Mouse (Mus musculus) limb, embryonic 15.5 days (tissue): ENCODE data around the gene Mybpc2. TPM values are rescaled to one million over a fixed set of nuclear protein-coding genes. Genes with fewer than 3 reads are reported as not detected.
A peak's percentile ranks its signal among the peaks of the same experiment; 100 is the strongest.

ENCODE experiments used
- ATAC-seq: fragments of 200-750 bp; cut with Nextera tagmentation; 2 replicates; pipeline ENCODE4 v1.8.0; 2017; ENCODE audit warnings: low read depth, moderate TSS enrichment; ENCODE audit not compliant: insufficient number of reproducible peaks, low FRiP score, low TSS enrichment
- H3K27ac ChIP-seq: fragments of 300-500 bp; sonication (generic); 2 replicates; pipeline ENCODE4 v1.5.1; 2015; ENCODE audit warnings: moderate library complexity, mild to moderate bottlenecking, inconsistent platforms
- H3K27me3 ChIP-seq: fragments of 300-500 bp; sonication (generic); 2 replicates; pipeline ENCODE4 v1.6.1; 2015; ENCODE audit warnings: inconsistent platforms
- H3K36me3 ChIP-seq: fragments of 300-500 bp; sonication (generic); 2 replicates; pipeline ENCODE4 v1.6.1; 2015; ENCODE audit warnings: inconsistent platforms
- H3K4me1 ChIP-seq: fragments of 300-500 bp; sonication (generic); 2 replicates; pipeline ENCODE4 v1.6.1; 2015; ENCODE audit warnings: inconsistent platforms
- H3K4me2 ChIP-seq: fragments of 300-500 bp; sonication (generic); 2 replicates; pipeline ENCODE4 v1.6.1; 2015; ENCODE audit warnings: mild to moderate bottlenecking, inconsistent platforms
- H3K4me3 ChIP-seq: fragments of 300-500 bp; sonication (generic); 2 replicates; pipeline ENCODE4 v1.5.1; 2015; ENCODE audit warnings: mild to moderate bottlenecking, inconsistent platforms
- H3K9ac ChIP-seq: fragments of 300-500 bp; sonication (generic); 2 replicates; pipeline ENCODE4 v1.6.1; 2015; ENCODE audit warnings: inconsistent platforms
- H3K9me3 ChIP-seq: fragments of 300-500 bp; sonication (generic); 2 replicates; pipeline ENCODE4 v1.6.1; 2016; ENCODE audit warnings: inconsistent platforms
- WGBS: fragments of 180-500 bp; shearing (Covaris S2); methylation state at CpG from one replicate; pipeline ENCODE4 v1.1.7; 2015; 5-methylcytosine and 5-hydroxymethylcytosine counted together
- polyA plus RNA-seq: library from polyadenylated mRNA; unstranded; fragments of >200 nt; fragmentation: Nextera tagmentation; extraction: Ambion mirVana; gene quantifications from 2 replicates; pipeline ENCODE4 v1.2.1, GENCODE M21; 2015

Gene Mybpc2
- polyA plus RNA-seq, 1 experiment from 2014 or later, result 0.13 TPM

DNA sequence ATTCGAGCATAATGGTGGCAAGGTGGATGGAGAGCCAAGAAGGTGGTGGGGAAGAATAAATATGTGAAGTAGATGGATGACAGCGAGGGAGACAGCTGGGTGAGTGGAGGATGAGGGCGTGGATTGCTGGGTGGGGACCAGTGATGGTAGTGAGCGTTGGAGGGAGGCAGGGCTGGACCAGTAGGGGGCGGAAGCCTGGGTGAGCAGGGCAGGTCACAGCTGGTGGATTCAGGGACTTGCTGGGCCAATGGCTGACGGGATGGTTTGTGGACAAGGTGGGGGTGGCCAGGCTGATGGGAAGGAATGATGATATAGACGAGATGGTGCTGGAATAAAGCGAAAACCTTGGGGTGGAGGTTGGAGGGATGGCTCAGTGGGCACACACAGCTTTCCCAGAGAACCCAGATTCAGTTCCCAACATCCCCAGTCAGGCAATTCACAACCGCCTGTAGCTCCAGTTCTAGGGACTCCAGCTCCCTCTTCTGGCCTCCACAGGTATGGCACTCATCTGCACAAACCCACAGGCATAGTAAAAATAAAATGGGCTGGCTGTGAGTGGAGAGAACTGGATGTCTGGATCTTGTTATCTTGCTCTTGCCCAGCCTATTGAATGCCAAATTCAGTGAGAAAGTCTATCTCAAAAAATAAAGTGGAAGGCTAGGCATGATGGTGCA lies 5.1 kb downstream of the Mybpc2 start:
- Histone ChIP-seq H3K4me2 (no peak overlapping the region), H3K36me3 (no peaks in the 10 kb centered on the region), H3K4me1 (peaks cover 6% of the 10 kb centered on the region), H3K9ac (no peak overlapping the region), H3K9me3 (no peaks in the 10 kb centered on the region), H3K27me3 (peaks cover 39% of the 10 kb centered on the region), H3K27ac (no peak overlapping the region), H3K4me3 (no peak overlapping the region)
- ATAC-seq, result no peak
- 71% methylated on average over 9 of the region's 9 CpGs for WGBS

DNA sequence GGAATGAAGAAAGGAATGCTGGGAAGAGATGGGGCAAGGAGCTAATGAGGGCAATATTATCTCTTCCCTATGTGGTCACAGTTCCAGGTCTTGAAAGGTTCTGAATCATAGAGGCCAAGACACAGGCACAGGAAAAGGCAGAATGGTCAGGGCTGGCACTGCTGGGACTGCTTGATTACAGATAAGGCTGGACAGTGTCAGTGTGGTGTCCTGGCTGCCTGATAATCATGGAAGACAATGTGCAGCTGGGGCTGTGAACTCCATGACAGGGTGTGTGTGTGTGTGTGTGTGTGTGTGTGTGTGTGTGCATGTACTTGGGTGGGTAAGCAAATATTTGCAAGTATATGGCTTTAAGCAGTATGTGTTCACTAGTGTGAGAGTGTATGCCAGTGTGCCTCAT lies 17.0 kb downstream of the Mybpc2 start:
- Histone ChIP-seq H3K9ac (no peak overlapping the region), H3K9me3 (0 out of 2 replicates have a peak, but pooled peaks cover 3% of the 10 kb centered on the region), H3K4me1 (no peaks in the 10 kb centered on the region), H3K4me3 (no peak overlapping the region), H3K4me2 (no peak overlapping the region), H3K36me3 (no peaks in the 10 kb centered on the region), H3K27ac (no peak overlapping the region), H3K27me3 (peaks cover 17% of the 10 kb centered on the region)
- ATAC-seq, result no peak

GRCm38 (mm10) chr7:44501563-44502115 lies 22.8 kb downstream of the Mybpc2 start:
- Histone ChIP-seq H3K4me1 (peaks cover 10% of the 10 kb centered on the region; the same call in 1 of the 2 replicates), H3K27me3 (no peaks in the 10 kb centered on the region), H3K9ac (no peak overlapping the region), H3K4me2 (no peak overlapping the region), H3K36me3 (no peaks in the 10 kb centered on the region), H3K4me3 (no peak overlapping the region), H3K9me3 (no peaks in the 10 kb centered on the region), H3K27ac (no peak overlapping the region)
- ATAC-seq, result no peak
- 39% methylated on average over 5 of the region's 5 CpGs for WGBS

DNA sequence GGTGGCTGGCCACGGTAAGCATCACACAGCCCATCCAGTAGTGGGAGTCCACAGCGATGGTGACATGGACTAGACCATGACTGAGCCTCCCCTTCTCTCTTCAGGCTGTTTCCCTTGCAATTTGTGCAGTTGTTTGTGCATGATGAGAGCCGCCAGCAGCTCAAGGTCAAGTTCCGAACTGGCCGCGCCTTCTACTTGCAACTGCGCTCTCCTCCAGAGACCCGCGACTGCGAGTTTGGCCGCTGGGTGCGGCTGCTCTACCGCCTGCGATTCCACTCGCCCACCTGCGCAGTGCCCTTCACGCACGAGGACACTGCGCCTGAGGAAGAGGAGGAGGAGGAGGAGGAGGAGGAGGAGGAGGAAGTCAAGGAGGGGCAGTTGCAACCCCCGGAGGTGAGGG lies 24.4 kb downstream of the Mybpc2 start:
- Histone ChIP-seq H3K4me1 (peaks cover 18% of the 10 kb centered on the region), H3K9ac (no peak overlapping the region), H3K4me3 (no peak overlapping the region), H3K27ac (no peak overlapping the region), H3K27me3 (no peaks in the 10 kb centered on the region), H3K36me3 (no peaks in the 10 kb centered on the region), H3K9me3 (no peaks in the 10 kb centered on the region), H3K4me2 (no peak overlapping the region)
- ATAC-seq, result no peak
- WGBS, result 56% methylated on average over 20 of the region's 20 CpGs

DNA sequence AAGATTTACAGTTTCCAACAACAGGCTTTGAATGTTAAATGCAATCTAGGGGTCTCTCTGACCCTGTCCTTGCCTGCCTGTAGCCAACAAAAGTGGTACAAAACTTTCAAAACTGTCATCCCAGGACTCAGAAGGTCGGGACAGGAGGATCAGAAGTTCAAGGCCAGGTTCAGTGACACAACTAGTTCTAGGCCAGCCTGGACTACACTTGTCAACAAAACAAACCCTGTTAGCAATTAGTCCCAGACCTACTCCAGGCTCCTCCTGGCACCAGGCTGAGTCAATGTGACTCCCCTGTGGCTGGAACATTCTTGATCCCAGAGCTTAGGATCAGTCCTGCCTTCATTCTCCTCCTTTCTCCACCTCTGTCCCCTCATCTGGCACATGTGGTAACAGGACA lies 25.5 kb downstream of the Mybpc2 start:
- Histone ChIP-seq H3K36me3 (peaks cover 4% of the 10 kb centered on the region; the same call in 1 of the 2 replicates), H3K4me2 (no peak overlapping the region), H3K4me3 (no peak overlapping the region), H3K27ac (no peak overlapping the region), H3K9me3 (no peaks in the 10 kb centered on the region), H3K27me3 (no peaks in the 10 kb centered on the region), H3K4me1 (peaks cover 24% of the 10 kb centered on the region), H3K9ac (no peak overlapping the region)
- 64% methylated on average over 1 of the region's 1 CpGs for WGBS
- no peak for ATAC-seq

- Histone ChIP-seq H3K27ac (no peak overlapping the region; the same call in 1 of the 2 replicates), H3K27me3 (no peaks in the 10 kb centered on the region), H3K4me2 (peak overlapping the region; percentile 82), H3K36me3 (peaks cover 16% of the 10 kb centered on the region), H3K4me1 (peaks cover 24% of the 10 kb centered on the region), H3K9ac (no peak overlapping the region), H3K9me3 (no peaks in the 10 kb centered on the region), H3K4me3 (peak overlapping the region; percentile 58)
- ATAC-seq, result no peak
- WGBS, result 83% methylated on average over 10 of the region's 10 CpGs
Observed at GRCm38 (mm10) chr7:44497361-44498055, 26.9 kb downstream of the Mybpc2 start.

GRCm38 (mm10) chr7:44496771-44497109 lies 27.7 kb downstream of the Mybpc2 start:
- peak; percentile 35 for ATAC-seq
- under 1% methylated on average over 26 of the region's 26 CpGs for WGBS
- Histone ChIP-seq H3K27ac (peak overlapping the region; percentile 94), H3K4me1 (peaks cover 24% of the 10 kb centered on the region), H3K9me3 (no peaks in the 10 kb centered on the region), H3K36me3 (peaks cover 24% of the 10 kb centered on the region), H3K4me3 (peak overlapping the region; percentile 58), H3K9ac (peak overlapping the region; percentile 59), H3K4me2 (peak overlapping the region; percentile 82), H3K27me3 (no peaks in the 10 kb centered on the region)

DNA sequence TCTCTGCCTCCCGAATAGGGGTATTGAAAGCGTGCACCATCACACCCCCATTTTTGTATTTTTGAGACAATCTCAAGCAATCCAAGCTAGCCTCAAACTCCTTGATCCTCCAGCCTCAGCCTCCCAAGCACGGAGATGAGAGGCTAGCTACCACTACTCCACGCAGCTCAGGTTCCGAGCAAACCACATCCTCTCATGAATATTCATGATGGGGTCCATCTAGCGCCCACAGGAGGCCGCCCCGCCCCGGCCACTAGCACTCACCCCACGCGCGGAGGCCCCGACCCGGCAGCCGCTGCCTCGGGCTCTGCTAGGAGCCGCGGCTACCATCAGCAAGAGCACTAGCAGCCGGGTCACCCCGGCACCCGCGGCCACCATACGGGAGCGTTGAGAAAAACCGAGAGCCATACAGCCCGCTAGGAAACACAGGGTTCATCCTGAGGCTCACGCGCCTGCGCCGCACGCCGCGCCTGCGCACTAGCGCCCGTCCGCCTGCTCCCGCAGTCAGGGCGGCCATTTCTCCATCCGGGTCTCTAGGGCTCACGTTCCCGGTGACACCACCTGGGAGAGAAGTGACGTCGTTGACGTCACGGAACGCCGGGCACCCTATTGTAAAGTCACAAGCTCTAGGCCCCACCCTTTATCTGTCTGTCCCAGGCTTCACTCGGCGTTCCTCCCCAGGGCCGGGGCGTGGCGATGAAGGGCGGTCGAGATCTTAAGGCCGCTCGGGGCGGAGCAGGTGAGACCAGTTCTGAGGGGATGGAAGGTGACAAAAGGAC lies 28.3 kb downstream of the Mybpc2 start, which contains the start of the genes Emc10 and Fam71e1:
Gene Emc10, minus strand, starts transcription at position 538 of the 779 bp plus-strand sequence.
Gene Fam71e1, plus strand, starts transcription at position 590 of the 779 bp plus-strand sequence.
- Histone ChIP-seq H3K9me3 (no peaks in the 10 kb centered on the region), H3K27ac (peak within 1 kb of the TSS; percentile 94), H3K4me2 (peak within 1 kb of the TSS; percentile 82), H3K27me3 (no peaks in the 10 kb centered on the region), H3K36me3 (peaks cover 29% of the 10 kb centered on the region), H3K4me1 (peaks cover 24% of the 10 kb centered on the region), H3K4me3 (peak within 1 kb of the TSS; percentile 58), H3K9ac (peak within 1 kb of the TSS; percentile 74)
- peak; percentile 94 for ATAC-seq
- WGBS, result 1% methylated on average over 58 of the region's 58 CpGs

- ATAC-seq, result no peak
Observed at GRCm38 (mm10) chr7:44495086-44495485, 29.4 kb downstream of the Mybpc2 start.

DNA sequence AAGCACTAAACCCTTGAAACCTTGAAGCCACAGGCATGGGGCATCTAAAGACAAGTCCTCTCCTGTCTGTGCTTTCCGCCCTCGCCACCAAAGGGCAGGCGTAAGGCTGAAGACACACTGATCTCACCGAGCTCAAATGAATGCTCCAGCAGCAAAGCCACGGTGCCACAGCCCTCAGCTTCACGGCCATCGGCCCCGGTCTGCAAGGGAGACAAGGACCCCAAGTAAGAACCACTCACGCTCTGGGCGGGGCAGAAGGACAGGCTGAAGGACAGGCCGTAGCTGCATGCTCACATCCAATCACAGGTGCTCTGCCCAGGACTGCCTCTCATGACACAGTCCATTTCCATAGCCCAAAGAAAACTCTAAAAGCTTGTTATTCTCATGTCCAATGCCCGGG lies 29.8 kb downstream of the Mybpc2 start:
- H3K9ac ChIP-seq, result no peak overlapping the region
- peaks cover 44% of the 10 kb centered on the region for H3K36me3 ChIP-seq
- no peak overlapping the region for H3K4me2 ChIP-seq
- no peak overlapping the region for H3K27ac ChIP-seq
- H3K27me3 ChIP-seq, result no peaks in the 10 kb centered on the region
- H3K9me3 ChIP-seq, result no peaks in the 10 kb centered on the region
- no peak overlapping the region for H3K4me3 ChIP-seq
- WGBS, result 89% methylated on average over 12 of the region's 12 CpGs
- H3K4me1 ChIP-seq, result peaks cover 24% of the 10 kb centered on the region
- ATAC-seq, result no peak

More at GRCm38 (mm10) chr7:44495086-44495485, 29.4 kb downstream of the Mybpc2 start:
- WGBS, result 85% methylated on average over 7 of the region's 7 CpGs
- Histone ChIP-seq H3K4me2 (peak overlapping the region; percentile 82; the same call in 1 of the 2 replicates), H3K27me3 (no peaks in the 10 kb centered on the region), H3K9ac (no peak overlapping the region), H3K36me3 (peaks cover 40% of the 10 kb centered on the region), H3K9me3 (no peaks in the 10 kb centered on the region), H3K4me1 (peaks cover 24% of the 10 kb centered on the region), H3K27ac (no peak overlapping the region), H3K4me3 (no peak overlapping the region)

DNA sequence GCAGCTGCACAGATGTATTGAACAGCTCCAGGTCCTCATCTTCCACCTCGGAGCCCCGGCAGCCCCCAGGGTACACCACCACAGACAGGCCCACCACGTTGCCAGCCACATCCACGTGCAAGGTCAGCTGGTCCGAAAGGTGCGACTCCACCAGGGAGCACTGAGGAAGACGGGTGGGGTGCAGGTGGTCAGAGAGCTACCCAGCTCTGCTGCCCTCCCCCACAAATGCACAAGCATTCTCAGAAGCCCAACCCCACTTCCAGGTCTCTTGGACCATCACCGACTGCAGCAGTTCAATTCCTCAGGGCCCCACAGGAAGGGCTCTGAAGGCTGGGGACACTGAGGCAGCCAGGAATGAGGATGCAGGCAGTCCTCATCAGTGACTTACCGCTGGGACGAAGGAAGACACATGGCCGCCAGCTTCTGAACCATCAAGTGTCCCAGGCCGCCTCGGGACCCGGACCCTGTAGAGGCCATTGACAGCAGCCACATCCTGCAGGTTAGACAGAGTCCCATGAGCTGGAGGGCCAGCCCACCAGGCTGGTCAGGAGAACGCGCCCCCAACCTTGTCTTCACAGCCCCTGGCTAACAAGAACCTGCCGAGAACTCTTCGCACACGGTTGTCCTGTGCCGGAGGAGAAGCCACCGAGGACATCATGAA lies 32.2 kb downstream of the Mybpc2 start:
- WGBS, result 91% methylated on average over 21 of the region's 21 CpGs
- H3K4me1 ChIP-seq, result peaks cover 21% of the 10 kb centered on the region
- H3K27ac ChIP-seq, result no peak overlapping the region
- no peaks in the 10 kb centered on the region for H3K9me3 ChIP-seq
- H3K9ac ChIP-seq, result no peak overlapping the region
- peaks cover 57% of the 10 kb centered on the region for H3K36me3 ChIP-seq
- H3K4me3 ChIP-seq, result no peak overlapping the region
- H3K27me3 ChIP-seq, result no peaks in the 10 kb centered on the region
- no peak overlapping the region for H3K4me2 ChIP-seq
- no peak for ATAC-seq
